Mouse (Mus musculus) large intestine, adult 2 months (tissue): ENCODE results near the gene Hsd3b5. TPM values are rescaled to one million over a fixed set of nuclear protein-coding genes. Genes with fewer than 3 reads are reported as not detected.
"Not testable (repeated sequence)": the region's sequence is repeated elsewhere in the genome, so short reads cannot be mapped to it uniquely, and the experiment has no call there.

Experiments used
- DNase-seq: peaks from one replicate; pipeline ENCODE4 v3.0.0-alpha.2; 2012; ENCODE audit warnings: low read depth, low spot score
- WGBS: fragments of 180-500 bp; shearing (Covaris S2); methylation state at CpG from one replicate; pipeline ENCODE4 v1.1.7; 2018; 5-methylcytosine and 5-hydroxymethylcytosine counted together
- polyA plus RNA-seq: library from polyadenylated mRNA; depleted of rRNA; stranded (reverse); fragments of >200 nt; gene quantifications from 2 replicates; pipeline ENCODE4 v1.2.3, GENCODE M21; 2012; rRNA removed

The Hsd3b5 gene
- not detected in 2 replicates for polyA plus RNA-seq

DNA sequence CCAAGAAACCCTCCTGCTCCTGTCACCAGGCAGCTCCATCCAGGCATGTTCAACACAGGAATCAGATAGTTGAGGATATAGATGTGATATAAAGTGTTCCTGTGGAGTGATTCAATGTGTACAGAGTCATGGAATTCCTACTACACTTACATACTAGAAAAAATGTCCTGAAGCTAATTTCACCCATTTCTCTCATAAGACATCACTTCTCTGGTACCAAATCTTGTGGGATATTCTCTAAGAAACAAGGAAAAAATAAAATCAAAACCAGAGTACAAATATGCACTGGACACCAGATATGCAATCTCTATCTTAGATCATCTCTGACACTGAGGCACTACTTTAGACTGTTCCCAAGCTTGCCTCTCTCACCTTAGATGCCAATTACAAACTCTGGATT is at the start of gene Hsd3b5:
TSS of gene Hsd3b5 (minus strand) at position 101 of the 400 bp plus-strand sequence.
- no peak for DNase-seq

DNA sequence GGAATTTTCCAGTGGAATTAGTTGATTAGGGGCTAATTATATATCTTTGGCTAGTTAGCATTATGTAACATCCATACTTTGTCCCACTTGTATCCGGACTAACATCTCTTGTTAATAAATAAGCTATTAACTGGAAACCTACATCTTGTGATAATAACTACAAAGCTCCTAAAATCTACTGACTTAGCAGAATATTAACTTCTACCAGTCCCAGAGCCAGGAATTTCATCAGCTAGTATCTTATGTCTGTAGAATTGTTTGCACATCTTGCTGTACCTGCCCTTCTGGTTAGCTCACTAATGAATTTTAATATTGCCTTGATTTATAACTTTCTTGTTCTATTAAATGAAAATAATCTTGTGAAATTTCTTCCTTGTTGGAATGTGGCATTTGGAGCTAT is 5.1 kb upstream of the Hsd3b5 start:
- WGBS = 40% methylated on average over 1 of the region's 1 CpGs
- DNase-seq = no peak

DNA sequence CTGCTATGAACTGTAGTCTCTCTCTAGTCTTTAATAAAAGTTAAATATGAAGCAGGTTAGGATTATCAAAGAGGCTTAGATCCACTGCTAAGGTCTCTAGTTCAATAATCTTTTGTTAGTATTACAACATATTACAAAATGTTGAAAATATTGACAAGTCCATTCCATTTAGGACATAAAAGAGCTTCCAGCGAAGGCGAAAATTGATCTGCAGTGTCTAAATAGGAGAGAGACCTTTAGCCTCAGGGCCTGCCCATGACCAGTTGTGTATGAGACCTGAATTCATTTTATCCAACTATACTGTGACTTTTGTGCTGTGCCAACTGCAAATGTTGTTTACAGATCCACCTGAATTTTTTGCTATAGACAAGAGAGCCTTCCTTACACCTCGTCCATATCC is 419 bp downstream of the Hsd3b5 start:
- WGBS = 87% methylated on average over 3 of the region's 3 CpGs
- DNase-seq = no peak

DNA sequence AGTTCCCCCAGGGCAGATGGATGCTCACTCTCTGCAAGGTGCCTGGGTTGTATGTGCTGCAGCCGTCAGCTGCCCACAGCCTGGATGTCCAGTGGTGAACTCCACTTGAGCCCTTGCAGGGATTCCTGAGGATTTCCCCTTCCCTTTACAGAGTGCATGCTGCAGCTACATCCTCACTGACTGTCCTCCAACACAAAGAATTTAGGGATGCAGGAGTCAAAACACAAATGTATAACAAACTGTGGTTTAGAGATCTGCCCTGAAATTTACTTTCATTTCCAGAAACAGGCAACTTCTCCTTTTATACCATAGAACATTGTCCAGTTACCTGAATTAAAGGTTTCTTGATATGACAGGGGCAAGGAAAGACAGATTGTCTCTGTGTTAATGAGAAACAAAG is 13.3 kb downstream of the Hsd3b5 start:
- DNase-seq = not testable (repeated sequence)
- 82% methylated on average over 1 of the region's 1 CpGs for WGBS

GRCm38 (mm10) chr3:98616244-98616643 is 13.8 kb downstream of the Hsd3b5 start:
- not testable (repeated sequence) for DNase-seq
- WGBS = 36% methylated on average over 2 of the region's 2 CpGs

GRCm38 (mm10) chr3:98614406-98614927 is 15.6 kb downstream of the Hsd3b5 start:
- 79% methylated on average over 2 of the region's 2 CpGs for WGBS
- not testable (repeated sequence) for DNase-seq

GRCm38 (mm10) chr3:98613963-98614362 is 16.1 kb downstream of the Hsd3b5 start:
- DNase-seq = no peak

- DNase-seq = not testable (repeated sequence)
These were observed 16.5 kb downstream of the Hsd3b5 start for GRCm38 (mm10) chr3:98613540-98613939.

GRCm38 (mm10) chr3:98588707-98589106 is 41.3 kb downstream of the Hsd3b5 start, which contains the start of gene Gm10681:
Gene Gm10681, minus strand, starts transcription at chr3:98588807.
- DNase-seq = no peak

DNA sequence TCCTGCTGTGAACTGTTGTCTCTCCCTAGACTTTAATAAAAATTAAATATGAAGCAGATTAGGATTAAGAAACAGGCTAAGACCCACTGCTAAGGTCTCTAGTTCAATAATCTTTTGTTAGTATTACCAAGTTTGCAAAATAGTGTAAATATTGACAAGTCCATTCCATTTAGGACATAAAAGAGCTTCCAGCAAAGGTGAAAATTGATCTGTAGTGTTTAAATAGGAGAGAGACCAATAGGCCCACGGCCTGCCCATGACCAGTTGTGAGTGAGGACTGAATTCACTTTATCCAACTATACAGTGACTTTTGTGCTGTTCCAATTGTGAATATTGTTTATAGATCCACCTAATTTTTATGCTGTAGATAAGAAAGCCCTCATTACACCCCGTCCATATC is 42.3 kb downstream of the Hsd3b5 start:
- 79% methylated on average over 2 of the region's 2 CpGs for WGBS
- DNase-seq = no peak

GRCm38 (mm10) chr3:98582622-98583021 is 47.4 kb downstream of the Hsd3b5 start:
- DNase-seq = not testable (repeated sequence)

DNA sequence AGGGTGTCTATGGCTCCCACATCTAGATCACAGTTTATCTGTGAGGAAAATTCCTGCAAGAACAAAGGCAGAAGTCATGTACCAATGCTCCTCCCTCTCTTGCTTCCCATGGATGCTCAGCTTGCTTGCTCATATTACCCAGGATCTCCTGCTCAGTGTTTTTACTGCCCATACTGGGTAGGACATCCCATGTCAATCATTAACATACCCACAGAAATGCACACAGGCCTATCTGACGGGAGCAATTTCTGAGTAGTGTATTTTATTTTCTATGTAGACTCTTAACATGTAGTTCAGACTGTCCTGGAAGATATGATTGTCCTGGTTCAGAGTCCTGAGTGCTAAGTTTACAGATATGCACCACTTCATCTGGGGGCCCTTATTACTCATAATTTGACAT is 47.9 kb downstream of the Hsd3b5 start:
- WGBS = no CpG with 5 or more reads among the region's 1 CpGs
- not testable (repeated sequence) for DNase-seq

DNA sequence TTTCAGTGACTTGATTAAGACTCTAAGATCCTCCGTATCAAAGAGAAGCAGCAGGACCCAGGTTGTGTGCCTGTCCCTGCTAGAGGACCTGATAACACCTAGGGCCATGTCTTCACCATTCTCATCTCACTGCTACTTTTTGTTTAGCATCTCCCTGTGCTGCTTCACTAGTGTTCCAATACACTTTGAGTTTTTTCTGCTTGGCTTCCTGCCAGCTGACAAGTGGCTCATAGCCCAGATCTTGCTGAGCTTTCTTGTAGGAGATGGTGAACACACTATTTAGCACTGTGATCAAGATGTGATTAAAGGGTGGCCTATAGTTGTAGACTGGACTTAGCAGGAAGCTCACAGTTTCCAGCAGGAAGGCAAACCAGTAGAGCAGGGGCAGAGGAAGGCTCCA is 49.0 kb downstream of the Hsd3b5 start:
- not testable (repeated sequence) for DNase-seq
- 83% methylated on average over 1 of the region's 1 CpGs for WGBS

Other genes with a start within 250 kb of the Hsd3b5 start
- gene Zfp697, start 247.8 kb downstream of the Hsd3b5 start, polyA plus RNA-seq = 0.52 and 1.0 TPM in 2 replicates
- not detected in 2 replicates for gene Gm4450, start 173.1 kb downstream of the Hsd3b5 start, polyA plus RNA-seq
- gene Hsd3b4, start 119.7 kb downstream of the Hsd3b5 start, polyA plus RNA-seq = not detected in 2 replicates
- not detected in 2 replicates for gene Gm10681, start 41.4 kb downstream of the Hsd3b5 start, polyA plus RNA-seq
- 0.36 and 0.56 TPM in 2 replicates for gene Hsd3b2, start 94.3 kb upstream of the Hsd3b5 start, polyA plus RNA-seq
- gene Hsd3b3, start 132.9 kb upstream of the Hsd3b5 start, polyA plus RNA-seq = 6.4 and 14.0 TPM in 2 replicates
- not detected in 2 replicates for gene Hsd3b6, start 184.2 kb upstream of the Hsd3b5 start, polyA plus RNA-seq
- gene Hsd3b1, start 229.5 kb upstream of the Hsd3b5 start, polyA plus RNA-seq = 0.11 TPM in 1 of 2 replicates, not detected in the other